Mouse (Mus musculus) kidney, adult 2 months (tissue): Measurements from ENCODE around the gene Gm21060. TPM values are rescaled to one million over a fixed set of nuclear protein-coding genes. Genes with fewer than 3 reads are reported as not detected.
"Not testable (repeated sequence)": the region's sequence is repeated elsewhere in the genome, so short reads cannot be mapped to it uniquely, and the experiment has no call there.

Experiments used
- DNase-seq: peaks from one replicate; pipeline ENCODE4 v3.0.0; 2021
- H3K27ac ChIP-seq: fragments of 200-500 bp; 2 replicates; pipeline ENCODE4 v1.5.1; 2012; ENCODE audit warnings: low read depth, low read length, control low read depth, inconsistent platforms; ENCODE audit not compliant: insufficient read depth
- H3K27me3 ChIP-seq: fragments of 200-500 bp; replicated peaks from 2 replicates; pipeline ENCODE4 v1.6.1; 2012; ENCODE audit warnings: mild to moderate bottlenecking, moderate library complexity, low read length, inconsistent platforms; ENCODE audit not compliant: control insufficient read depth, insufficient read depth
- H3K36me3 ChIP-seq: fragments of 200-500 bp; 2 replicates; pipeline ENCODE4 v1.6.1; 2012; ENCODE audit warnings: mild to moderate bottlenecking, moderate library complexity, low read length, inconsistent platforms; ENCODE audit not compliant: control insufficient read depth, insufficient read depth
- H3K4me1 ChIP-seq: fragments of 200-500 bp; 2 replicates; pipeline ENCODE4 v1.6.1; 2011; ENCODE audit warnings: low read length; ENCODE audit not compliant: control insufficient read depth, insufficient read depth
- H3K4me3 ChIP-seq: fragments of 200-500 bp; 2 replicates; pipeline ENCODE4 v1.5.1; 2011; ENCODE audit warnings: mild to moderate bottlenecking, low read depth, low read length, control low read depth; ENCODE audit not compliant: insufficient read depth
- CTCF ChIP-seq: fragments of 200-500 bp; conservative IDR thresholded peaks from 2 replicates; pipeline ENCODE4 v1.5.1; 2011; ENCODE audit warnings: low read depth, mild to moderate bottlenecking, control low read depth, low read length, moderate library complexity, mixed read lengths; ENCODE audit not compliant: insufficient read depth, insufficient read length
- POLR2A ChIP-seq: fragments of 200-500 bp; IDR thresholded peaks from one replicate; pipeline ENCODE4 v1.6.1; 2011; ENCODE audit warnings: low read depth, low read length, control low read depth
- WGBS: fragments of 180-500 bp; shearing (Covaris S2); methylation state at CpG from one replicate; pipeline ENCODE4 v1.1.7; 2018; 5-methylcytosine and 5-hydroxymethylcytosine counted together
- polyA plus RNA-seq: library from polyadenylated mRNA; depleted of rRNA; stranded (reverse); fragments of >200 nt; gene quantifications from 2 replicates; pipeline ENCODE4 v1.2.3, GENCODE M21; 2012; rRNA removed

Gene Gm21060
- polyA plus RNA-seq, 1 experiment: not detected

DNA sequence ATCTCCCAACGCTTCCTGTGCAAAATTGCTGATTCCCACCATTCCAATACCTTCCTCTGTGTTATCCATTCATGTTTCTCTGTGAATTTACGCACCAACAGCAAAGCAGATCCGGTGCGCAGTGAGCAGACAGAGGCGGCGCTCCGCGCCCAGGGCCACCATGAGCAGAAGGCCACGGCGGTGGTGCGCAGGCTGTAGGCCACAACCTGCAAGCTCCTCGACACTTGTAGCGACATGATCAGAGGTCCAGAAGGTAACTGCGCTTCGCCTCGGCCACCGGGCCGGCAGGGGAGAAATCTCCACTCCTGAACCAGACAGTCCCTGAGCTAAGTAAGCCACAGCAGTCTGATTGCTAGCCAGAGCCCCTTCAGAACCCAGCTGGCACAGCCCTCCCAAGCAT lies 39.1 kb downstream of the Gm21060 start:
- no peaks in the 10 kb centered on the region for H3K36me3 ChIP-seq
- H3K27me3 ChIP-seq: no peaks in the 10 kb centered on the region
- H3K4me1 ChIP-seq: no peaks in the 10 kb centered on the region
- no peak overlapping the region for H3K27ac ChIP-seq
- no peak for TF ChIP-seq POLR2A
- no peak for TF ChIP-seq CTCF
- WGBS: 93% methylated on average over 18 of the region's 18 CpGs
- no peak for DNase-seq
- no peak overlapping the region for H3K4me3 ChIP-seq

DNA sequence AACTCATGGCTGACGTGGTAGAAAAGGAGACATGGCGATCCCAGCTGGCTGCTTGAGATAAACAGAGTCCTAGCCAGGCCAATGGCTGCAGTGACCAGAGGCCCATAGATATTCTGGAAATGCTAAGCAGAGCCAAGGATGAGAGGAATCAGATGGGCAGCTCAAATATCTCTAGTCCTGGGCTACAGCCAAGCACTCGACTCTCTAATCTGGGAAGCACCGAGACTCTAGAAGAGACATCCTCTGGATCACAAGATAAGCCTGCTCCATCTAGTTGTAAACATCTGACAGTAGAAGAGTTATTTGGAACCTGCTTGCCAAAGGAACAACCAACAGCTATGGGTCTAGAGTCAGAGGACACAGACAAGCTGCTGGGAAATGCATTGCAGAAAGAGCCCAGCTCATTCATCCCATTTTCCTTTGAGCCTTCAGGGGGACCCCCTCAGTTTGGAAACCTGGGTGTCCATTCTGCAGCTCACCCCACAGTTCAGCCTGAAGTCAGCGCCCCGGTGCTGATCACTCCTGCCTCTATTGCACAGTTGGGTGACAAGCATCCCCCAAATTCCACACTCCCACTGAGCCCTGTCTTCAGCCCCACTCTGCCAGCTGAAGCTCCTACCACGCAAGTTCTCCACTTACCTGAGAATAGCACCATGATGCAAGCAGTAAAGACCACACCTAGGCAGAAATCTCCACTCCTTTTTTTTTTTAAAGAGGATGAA lies 40.5 kb downstream of the Gm21060 start:
- no peaks in the 10 kb centered on the region for H3K4me1 ChIP-seq
- no peak overlapping the region for H3K27ac ChIP-seq
- H3K36me3 ChIP-seq: no peaks in the 10 kb centered on the region
- no peak for DNase-seq
- 87% methylated on average over 7 of the region's 7 CpGs for WGBS
- TF ChIP-seq CTCF: no peak
- TF ChIP-seq POLR2A: no peak
- no peak overlapping the region for H3K4me3 ChIP-seq
- no peaks in the 10 kb centered on the region for H3K27me3 ChIP-seq

DNA sequence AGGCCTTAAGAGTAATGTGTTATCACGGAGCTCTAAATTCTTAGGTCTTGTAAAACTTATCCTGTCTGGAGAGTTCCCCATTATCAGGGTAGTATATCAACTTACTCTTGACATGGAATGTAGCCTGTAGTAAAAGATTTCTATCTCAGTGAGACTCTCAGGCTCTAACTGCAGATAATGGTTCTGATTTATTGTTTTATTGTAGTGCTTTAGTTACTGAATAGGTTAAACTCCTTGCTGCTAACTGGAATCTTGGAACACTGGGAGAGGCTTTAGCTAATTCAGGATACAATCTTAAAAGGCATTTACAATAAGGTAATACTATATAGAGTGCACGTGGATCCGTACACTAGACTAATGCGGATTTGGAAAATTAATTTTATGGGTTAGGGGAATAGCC lies 49.5 kb downstream of the Gm21060 start:
- H3K27ac ChIP-seq, DNase-seq, H3K4me1 ChIP-seq, H3K4me3 ChIP-seq, H3K36me3 ChIP-seq, H3K27me3 ChIP-seq: not testable (repeated sequence)
- 43% methylated on average over 4 of the region's 4 CpGs for WGBS

Other genes starting within 250 kb of the Gm21060 start
- gene Zfp950, start 156.2 kb downstream of the Gm21060 start, polyA plus RNA-seq: 4.3 and 5.1 TPM in 2 replicates
- gene Gm7102, start 120.8 kb downstream of the Gm21060 start, polyA plus RNA-seq: 0.05 TPM in 1 of 2 replicates, not detected in the other
- not detected in 2 replicates for gene Gm6020, start 113.2 kb downstream of the Gm21060 start, polyA plus RNA-seq
- gene Csf2ra, start 68.6 kb downstream of the Gm21060 start, polyA plus RNA-seq: 63.7 and 70.5 TPM in 2 replicates